Mouse (Mus musculus) heart, adult 9 months (tissue): ENCODE data around the gene Gm13279.
A peak's percentile ranks its signal among the peaks of the same experiment; 100 is the strongest.
"Not testable (repeated sequence)": the region's sequence is repeated elsewhere in the genome, so short reads cannot be mapped to it uniquely, and the experiment has no call there.

ENCODE experiments used
- DNase-seq, 2 experiments: peaks; one replicate each; pipeline ENCODE4 v3.0.0; 2022; ENCODE audit warnings: low spot score in 2 of 2

The Gm13279 gene

GRCm38 (mm10) chr4:88793936-88794675 is 3.1 kb upstream of the Gm13279 start, which contains the start of gene Gm13275:
TSS of gene Gm13275 (plus strand) at chr4:88794487.
- peak; percentile 88 to 90 for DNase-seq

GRCm38 (mm10) chr4:88799365-88799764 is 2.2 kb downstream of the Gm13279 start, which contains the start of gene Gm13285:
TSS of gene Gm13285 (plus strand) at chr4:88799665.
- not testable (repeated sequence) for DNase-seq

- DNase-seq = not testable (repeated sequence)
These were observed 5.8 kb downstream of the Gm13279 start, which contains the start of gene Gm13287 for GRCm38 (mm10) chr4:88802954-88803353. TSS of gene Gm13287 (plus strand) at chr4:88803254.

- DNase-seq = not testable (repeated sequence)
These were observed 8.0 kb downstream of the Gm13279 start, which contains the start of gene Gm13288 for GRCm38 (mm10) chr4:88805231-88805630. TSS of gene Gm13288 (plus strand) at chr4:88805531.

DNA sequence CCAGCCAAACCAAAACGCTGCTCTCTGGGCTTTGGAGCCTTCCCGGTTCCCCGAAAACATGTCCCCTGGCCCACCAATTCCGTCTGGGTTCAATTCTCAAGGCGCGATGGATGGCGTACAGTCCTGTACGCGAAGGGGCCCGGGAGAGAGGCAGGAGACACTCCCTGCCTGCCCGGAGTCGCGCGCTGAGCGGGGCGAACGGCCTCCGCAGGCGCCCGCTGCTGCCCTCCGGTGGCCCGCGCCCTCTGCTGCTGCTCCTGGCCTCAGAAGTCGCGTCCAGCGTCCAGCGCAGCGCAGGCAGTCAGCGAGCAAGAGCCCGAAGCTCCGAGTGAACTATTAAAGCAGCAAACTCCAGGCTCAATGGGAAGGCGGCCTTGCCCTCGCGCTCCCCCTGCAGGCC is 8.6 kb downstream of the Gm13279 start:
- peak; percentile 34 to 35 for DNase-seq

DNA sequence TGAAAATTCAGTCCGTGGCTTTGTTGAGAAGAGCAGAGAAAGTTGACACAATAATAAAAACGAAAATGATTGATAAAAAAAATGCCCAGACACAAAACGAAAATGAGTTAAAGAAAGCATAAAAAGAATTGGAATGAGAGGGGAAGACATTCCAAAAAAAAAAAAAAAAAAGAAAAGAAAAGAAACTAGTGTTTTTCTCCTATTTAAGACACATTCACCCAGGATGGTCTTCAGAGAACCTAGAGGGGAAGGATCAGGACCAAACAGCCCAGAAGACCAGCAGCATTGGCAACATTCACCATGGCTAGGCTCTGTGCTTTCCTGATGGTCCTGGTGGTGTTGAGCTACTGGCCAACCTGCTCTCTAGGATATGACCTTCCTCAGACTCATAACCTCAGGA is 18.7 kb downstream of the Gm13279 start, which contains the start of gene Ifna7:
Gene Ifna7 (plus strand): TSS at position 301 of the 400 bp plus-strand sequence.
- no peak for DNase-seq

GRCm38 (mm10) chr4:88819659-88820058 is 22.5 kb downstream of the Gm13279 start, which contains the start of gene Ifna11:
TSS of gene Ifna11 (plus strand) at chr4:88819959.
- no peak for DNase-seq

DNA sequence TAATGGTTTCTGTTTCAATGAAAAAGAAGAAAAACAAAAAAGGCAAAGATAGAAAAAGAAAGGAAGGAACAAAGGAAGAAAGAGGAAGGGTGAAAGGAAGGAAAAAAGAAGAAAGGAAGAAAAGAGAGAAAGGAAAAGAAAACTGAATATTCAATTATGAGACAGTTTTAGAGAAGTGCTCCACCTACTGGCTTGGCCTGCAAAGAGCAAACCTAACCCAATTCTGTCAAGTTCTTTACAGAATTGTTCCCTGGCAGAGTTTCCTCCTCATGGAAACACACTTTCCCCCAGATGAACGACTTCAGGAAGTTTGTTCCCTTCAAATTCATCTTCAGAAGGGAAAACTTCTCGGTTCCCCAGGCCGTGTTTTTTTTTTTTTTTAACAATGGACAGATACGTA is 25.8 kb downstream of the Gm13279 start:
- no peak for DNase-seq

DNA sequence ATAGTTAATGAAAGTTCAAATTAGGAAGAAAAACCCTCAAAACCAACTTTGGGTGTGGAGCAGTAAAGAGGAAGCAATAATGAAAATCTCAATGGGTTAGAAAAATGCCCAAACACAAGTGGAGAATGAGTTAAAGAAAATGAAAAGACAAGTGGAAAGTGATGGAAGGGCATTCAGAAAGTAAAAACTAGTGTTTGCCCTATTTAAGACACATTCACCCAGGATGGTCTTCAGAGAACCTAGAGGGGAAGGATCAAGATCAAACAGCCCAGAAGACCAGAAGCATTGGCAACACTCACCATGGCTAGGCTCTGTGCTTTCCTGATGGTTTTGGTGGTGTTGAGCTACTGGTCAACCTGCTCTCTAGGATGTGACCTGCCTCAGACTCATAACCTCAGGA is 29.9 kb downstream of the Gm13279 start, which contains the start of gene Ifna6:
Gene Ifna6 (plus strand): TSS at position 301 of the 400 bp plus-strand sequence.
- DNase-seq = not testable (repeated sequence)

GRCm38 (mm10) chr4:88830523-88830922 is 33.3 kb downstream of the Gm13279 start:
- DNase-seq = no peak

GRCm38 (mm10) chr4:88835225-88835624 is 38.0 kb downstream of the Gm13279 start, which contains the start of gene Ifna5:
TSS of gene Ifna5 (plus strand) at chr4:88835525.
- DNase-seq = not testable (repeated sequence)

DNA sequence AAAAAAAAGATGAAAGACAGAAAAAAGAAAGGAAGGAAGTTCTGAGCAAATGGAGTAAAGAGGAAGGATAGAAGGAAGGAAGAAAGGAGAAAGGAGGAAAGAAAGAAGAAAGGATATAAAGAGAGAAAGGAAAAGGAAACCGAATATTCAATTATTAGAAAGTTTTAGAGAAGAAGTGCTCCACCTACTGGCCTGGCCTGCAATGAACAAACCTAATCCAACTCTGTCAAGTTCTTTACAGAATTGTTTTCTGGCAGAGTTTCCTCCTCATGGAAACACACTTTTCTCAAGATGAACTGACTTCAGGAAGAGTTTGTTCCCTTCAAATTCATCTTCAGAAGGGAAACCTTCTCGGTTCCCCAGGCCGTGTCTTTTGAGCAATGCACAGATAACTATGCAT is 41.6 kb downstream of the Gm13279 start:
- no peak for DNase-seq

DNA sequence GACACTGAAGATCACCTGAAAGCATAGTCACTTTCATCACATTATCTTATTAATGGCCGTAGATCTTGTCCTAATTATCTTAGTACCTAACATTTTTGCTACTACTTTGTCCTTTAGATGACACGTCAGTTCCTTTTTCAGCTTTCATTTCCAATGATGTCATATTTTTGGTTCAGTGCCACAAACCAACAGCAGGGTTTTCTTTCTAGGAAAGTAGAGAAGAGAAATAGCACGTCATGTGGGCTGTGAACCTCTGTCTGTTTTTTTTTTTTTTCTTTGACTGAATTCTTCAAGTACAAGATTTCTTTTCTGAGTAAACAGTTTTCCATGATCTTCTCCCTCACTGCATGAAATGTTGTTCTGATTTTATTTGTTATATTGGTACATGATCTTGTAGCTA is 42.9 kb downstream of the Gm13279 start:
- DNase-seq = no peak

- DNase-seq = no peak
These were observed 44.3 kb downstream of the Gm13279 start, which contains the start of gene Ifna4 for GRCm38 (mm10) chr4:88841438-88841911. TSS of gene Ifna4 (plus strand) at chr4:88841861.

DNA sequence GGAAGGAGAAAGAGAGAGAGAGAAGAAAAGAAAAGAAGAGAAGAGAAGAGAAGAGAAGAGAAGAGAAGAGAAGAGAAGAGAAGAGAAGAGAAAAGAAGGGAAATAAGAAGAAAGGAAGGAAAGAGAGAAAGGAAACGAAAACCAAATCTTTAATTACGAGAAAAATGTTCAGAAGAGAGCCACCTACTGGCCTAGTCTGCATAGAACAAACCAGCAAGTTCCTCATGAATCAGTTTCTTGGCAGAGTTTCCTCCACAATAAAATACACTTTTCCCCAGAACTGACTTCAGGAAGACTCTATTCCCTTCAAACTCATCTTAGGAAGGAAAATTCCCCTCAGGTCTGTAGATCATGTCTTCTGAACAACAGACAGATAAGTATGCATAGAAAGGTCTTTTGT is 48.1 kb downstream of the Gm13279 start:
- DNase-seq = no peak
